Mouse (Mus musculus) spleen, adult 2 months (tissue): ENCODE data around the gene Cbx1.
"Not testable (repeated sequence)": the region's sequence is repeated elsewhere in the genome, so short reads cannot be mapped to it uniquely, and the experiment has no call there.

Source experiments
- CTCF ChIP-seq: fragments of 200-500 bp; IDR thresholded peaks from 2 replicates; pipeline ENCODE4 v1.5.1; 2011; ENCODE audit warnings: mild to moderate bottlenecking, inconsistent platforms; ENCODE audit not compliant: insufficient read depth, insufficient read length, insufficient replicate concordance; ENCODE audit errors: extremely low read depth
- POLR2A ChIP-seq: fragments of 200-500 bp; IDR thresholded peaks from 2 replicates; pipeline ENCODE4 v1.6.1; 2011; ENCODE audit warnings: low read depth, low read length, inconsistent platforms

DNA sequence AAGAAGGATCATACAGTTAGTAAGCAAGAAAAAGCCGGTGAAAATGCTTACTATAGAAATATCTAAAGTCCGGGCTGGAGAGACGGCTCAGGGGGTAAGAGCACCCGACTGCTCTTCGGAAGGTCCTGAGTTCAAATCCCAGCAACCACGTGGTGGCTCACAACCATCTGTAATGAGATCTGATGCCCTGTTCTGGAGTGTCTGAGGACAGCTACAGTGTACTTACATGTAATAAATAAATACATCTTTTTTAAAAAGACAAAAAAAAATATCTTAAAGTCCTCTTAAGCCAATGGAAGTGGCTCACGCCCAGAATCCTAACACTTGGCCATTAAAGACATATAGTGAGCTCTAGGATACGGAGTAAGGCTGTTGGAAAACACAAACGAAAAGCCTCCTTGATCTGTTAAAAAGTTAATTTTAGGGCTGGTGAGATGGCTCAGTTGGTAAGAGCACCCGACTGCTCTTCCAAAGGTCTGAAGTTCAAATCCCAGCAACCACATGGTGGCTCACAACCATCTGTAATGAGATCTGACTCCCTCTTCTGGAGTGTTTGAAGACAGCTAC is 10.8 kb upstream of the Cbx1 start:
- TF ChIP-seq CTCF, POLR2A: not testable (repeated sequence)
